Mouse (Mus musculus) ovary, adult 18-20 months (tissue): ENCODE measurements at regions not wholly inside any gene's neighbourhood (a gene's known extent, or its start where the extent isn't known, plus 50 kb on each side); places are given as distances from the start of the nearest gene placed in this dataset.

Experiments used
- DNase-seq: peaks from one replicate; pipeline ENCODE4 v3.0.0; 2022; ENCODE audit warnings: low spot score, mixed read lengths

DNA sequence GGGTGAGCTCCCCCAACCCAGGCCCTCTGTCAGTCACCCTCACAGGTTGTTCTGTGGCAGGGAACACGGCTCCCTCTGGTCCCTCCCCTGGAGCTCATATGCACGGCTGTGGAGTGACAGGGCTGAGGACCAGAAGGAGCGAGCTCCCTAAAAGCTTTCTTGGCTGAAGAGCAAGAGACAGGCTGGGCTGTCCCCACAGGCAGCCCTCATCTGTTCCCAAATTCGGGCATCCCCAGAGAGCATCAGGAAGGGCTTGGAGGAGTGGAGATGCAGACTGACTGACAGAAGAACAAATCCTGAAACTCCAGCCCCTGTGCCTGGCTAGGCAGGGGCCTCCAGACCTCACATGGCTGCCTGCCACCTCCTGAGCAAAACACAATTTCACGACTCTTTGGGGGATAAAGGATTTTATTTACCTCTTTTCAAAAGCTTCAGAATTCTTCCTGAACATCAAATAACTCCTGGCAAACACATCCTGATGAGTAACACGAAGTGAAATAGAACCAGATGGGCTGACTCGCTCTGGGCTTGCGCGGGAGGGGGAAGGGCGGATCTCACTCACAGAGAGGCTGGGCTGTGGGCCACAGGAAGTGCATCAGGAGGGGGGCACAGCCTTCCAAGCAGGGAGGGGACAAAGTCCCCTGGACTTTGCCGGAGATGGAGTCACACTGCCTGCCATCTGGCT, 232.7 kb upstream of the Zmiz1 start:
- peak; percentile 62 for DNase-seq

DNA sequence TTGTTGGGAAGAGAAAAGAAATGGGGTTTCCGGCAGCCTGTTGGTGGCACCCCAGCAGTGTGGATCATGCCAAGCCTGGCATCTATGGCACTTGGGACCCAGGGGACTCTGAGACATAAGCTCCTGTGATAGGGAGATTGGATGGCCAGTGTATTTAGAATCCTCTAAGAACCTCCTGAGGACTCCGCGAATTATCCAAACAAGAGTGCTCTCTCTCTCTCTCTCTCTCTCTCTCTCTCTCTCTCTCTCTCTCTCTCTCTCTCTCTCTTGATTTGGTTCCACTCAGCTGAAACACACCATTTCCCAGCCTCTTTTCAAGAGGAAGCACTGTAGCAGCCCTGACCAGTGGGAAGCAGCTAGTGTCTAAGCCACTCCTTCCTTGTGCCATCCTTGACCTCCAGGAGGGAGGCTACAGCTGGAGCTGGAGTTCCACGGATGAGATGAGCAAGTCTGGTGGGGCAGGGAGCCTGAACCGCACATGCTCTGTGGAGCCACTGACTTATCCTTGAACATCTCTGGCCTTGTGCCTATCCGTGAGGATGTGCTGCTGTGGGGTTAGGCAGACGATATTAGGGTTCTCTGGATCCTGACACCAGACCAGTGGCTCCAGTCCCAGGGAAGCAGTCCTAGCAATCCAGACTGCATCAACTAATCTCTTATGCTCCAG, 232.0 kb upstream of the Zmiz1 start:
- peak; percentile 65 for DNase-seq

DNA sequence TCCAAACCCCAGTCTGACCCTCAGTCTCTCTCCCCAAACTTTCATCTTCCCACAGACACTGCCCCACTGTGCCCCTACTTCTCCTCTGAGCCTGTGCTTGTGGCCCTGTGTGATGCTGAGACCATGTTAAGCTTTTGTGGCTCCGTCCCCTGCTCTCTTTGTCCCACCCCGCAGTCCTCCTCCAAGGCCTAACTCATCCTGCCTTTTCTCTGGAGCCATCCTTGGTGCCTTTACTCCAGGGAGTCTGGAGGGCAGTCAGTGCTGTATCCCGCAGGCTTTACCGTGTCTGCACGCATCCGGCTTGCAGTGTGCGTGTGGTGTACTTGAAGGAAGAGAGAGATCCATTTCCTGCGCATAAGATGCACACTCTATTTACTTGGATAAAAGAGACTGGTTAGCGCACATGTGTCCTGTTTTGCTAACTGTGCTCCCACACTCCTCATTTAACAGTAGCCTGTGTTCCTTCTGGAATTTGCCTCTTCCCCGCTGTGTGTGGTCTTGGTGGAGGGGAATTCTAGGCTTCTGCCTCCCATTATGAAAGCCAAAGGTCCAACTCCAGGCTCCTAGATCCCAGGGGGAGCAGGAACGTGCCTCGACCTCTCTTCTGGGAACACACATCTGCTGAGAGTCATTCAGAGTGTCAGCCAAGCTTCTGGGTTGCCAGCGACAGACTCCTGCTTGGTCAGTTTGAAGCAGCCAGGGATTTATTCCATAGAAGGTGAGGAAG, 230.5 kb upstream of the Zmiz1 start:
- DNase-seq, result no peak

DNA sequence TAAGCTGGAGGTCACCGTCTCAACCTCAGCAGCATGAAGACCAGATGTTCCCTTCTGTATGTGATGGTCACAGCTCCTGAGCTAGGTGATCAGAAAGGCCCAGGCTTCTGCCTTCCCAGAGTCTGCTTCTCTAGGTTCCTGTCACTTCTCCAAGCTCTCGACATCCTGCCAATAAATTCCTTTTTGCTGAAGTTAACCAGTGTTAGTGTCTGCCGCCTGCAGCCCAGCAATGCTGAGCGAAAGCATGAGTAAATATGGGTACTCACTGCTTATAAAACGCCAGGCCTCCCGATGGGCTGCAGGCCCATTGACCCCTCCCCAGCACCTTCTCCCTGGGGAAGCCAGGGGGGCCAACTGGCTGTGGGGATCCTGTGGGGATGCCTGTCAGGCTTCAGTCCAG, 229.4 kb upstream of the Zmiz1 start:
- no peak for DNase-seq

DNA sequence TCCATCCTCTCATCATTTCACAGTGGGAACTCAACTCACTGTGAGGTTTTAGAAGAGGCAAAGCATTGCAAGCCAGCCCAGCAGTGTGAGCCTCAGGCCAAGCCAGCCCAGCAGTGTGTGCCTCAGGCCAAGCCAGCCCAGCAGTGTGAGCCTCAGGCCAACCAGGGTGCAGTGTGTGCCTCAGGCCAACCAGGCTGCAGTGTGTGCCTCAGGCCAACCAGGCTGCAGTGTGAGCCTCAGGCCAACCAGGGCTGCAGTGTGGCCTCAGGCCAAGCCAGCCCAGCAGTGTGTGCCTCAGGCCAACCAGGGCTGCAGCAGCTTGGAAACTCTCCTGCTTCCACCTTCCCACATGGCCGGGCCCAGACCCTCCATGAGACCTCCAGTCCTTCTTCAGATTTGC, 227.1 kb upstream of the Zmiz1 start:
- DNase-seq, result peak; percentile 30

DNA sequence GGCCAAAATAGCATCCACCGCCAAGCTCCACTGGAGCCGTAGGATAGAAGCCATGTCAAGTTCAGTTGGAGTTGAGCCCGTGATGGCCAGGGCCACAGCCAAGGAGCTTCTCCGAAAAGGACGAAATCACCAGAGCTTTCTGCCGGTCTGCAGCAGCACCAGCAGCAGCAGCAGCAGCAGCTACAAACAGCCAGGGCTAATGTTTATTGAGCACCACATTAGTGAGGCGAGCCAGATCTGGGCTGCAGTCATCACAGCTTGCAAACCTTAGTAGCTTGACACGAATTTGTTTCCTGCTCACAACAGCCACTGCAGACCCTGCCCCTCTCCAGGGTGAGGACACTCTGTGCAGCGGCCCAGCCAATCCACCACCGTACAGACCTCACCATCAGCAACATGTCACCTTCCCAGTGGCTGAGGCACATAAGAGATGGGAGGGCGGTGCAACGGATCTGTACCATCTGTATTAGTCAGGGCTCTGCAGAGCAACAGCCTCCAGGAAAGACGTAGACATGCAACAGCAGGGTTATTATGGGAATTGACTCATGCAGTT, 222.5 kb upstream of the Zmiz1 start:
- no peak for DNase-seq

DNA sequence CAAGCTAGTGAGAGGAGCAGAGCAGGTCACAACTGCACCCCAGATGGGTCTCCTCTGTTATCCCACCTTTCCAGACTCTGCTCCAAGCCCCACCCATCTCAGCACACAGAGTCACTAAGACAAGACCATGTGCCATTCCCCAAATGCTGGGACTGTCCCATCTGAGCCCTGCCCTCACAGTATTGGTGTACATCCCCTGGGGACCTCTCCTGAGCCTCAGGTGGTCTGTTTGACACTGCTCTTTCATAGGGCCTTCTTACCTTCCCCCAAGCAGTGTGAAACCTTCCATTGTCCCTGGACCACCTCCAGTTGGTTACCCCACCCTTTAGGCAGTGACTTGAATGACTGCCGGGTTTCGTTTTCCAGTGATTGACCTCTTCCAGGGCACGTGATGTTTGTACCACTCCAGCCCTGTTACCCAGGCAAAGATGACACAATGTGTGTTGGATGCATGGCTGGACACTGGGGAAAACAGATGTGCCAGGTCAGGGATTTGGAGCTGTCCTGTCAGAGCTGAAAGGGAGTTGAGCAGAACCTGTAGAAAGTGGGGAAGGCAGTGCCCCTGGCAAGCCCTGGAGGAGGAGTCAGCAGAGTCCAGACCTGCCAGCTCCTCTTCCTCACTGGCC, 219.5 kb upstream of the Zmiz1 start:
- no peak for DNase-seq

DNA sequence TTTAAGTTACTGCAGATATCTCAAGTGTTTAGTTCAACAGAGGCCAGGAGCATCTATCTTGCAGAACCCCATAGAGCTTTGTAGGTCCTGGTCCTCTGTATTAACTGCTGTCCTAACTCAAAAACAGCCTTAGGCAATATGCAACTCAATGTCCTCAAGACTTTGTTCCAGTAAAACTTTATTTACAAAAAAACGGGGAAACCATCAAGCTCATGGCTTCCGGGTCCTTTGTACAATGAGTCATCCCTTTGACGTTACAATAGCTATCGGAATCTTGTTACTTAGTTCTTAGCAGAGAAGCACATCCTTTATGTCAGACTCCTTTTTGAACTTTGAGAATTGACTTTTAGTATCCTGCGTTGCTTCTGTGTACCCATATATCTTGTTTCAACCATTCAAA, 216.2 kb upstream of the Zmiz1 start:
- DNase-seq, result no peak

DNA sequence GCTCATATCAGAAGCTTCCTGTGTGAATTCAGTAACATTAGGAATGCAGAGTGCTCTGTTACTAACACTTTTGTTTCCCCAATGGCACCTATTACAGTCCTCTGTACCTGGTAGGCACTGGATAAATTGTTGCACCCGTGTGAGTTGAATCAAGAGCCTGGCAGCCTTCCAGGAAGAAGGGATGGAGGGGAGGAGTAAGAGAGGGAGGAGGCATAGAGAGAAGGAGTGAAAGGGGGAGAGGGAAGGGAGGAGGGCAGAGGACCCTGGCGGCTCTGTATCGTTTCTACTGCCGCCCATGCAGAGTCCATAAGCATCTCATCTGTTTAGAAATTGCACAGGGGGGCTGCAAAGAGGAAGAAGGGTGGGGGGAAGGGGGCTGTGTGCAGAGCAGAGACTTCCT, 215.7 kb upstream of the Zmiz1 start:
- no peak for DNase-seq

DNA sequence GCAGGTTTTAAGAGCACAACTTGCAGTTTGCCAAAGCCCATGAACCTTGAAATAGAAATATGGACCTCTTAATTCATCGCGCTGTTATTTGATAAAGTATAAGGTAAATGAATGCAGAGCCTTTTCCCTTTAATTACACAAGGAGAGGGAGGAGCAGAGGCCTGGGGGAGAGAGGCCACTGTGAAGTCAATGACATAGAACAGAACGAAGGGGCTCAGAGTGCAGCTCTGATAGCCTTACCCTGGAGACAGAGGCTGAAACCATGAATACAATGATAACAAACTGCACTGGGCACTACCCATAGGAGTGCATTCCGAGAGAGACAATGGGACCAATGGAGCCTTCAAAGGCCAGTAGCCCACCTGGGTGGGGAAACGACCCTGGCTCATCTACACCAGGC, 215.3 kb upstream of the Zmiz1 start:
- no peak for DNase-seq

DNA sequence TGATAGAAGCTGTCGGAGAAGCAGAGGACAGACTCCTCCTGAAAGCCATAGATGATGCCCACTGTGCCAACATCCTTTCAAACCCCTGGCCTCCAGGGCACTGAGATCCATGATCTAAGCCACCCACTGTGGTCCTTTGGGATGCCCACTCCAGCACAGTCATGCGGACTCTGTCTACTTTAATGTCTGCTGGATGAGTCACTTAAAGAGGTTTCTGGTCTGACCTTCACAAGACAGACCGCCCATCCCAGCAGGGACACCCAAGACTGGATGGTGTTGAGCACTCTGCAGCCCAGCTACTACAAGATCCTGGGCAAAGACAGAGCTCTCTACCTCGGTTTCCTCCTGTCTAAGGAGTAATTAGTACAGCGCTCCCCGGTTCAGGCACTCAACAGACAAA, 214.1 kb upstream of the Zmiz1 start:
- no peak for DNase-seq

DNA sequence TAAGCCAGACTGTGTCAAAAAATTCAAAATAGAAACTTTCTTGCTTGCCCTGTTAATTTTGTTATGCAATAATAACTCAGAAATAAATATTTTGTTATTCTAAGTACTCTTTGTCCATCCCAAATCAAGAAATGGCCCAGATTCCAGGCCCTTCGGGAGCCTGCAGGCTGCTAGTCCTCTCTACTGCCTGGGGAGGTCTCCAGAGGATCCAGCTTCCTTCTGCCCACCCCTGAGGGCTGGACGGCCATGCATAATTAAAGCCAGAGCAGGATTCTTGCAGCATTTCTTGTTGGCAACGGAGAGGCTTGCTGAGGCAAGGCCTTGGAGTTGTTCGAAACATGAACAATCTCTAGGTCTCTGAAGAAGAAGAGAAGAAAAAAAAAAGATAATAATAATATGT, 213.3 kb upstream of the Zmiz1 start:
- DNase-seq, result no peak

DNA sequence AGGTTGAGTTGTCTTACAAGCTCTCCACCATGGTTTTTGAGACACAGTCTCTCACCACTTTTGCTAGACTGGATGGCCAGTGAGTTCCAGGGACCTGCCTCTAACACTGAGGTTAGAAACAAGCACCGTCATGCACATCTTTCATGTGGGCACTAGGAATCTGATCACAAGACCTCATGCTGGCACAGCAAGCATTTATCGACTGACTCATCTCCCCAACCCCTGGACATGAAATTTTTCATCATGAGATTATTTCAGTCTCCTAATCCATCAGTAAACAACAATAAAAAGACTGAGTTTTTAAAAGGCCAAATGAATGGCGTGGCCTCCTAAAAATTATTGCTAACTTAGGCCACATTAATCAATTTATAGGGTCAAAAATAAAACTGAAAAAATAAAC, 210.0 kb upstream of the Zmiz1 start:
- DNase-seq, result no peak

DNA sequence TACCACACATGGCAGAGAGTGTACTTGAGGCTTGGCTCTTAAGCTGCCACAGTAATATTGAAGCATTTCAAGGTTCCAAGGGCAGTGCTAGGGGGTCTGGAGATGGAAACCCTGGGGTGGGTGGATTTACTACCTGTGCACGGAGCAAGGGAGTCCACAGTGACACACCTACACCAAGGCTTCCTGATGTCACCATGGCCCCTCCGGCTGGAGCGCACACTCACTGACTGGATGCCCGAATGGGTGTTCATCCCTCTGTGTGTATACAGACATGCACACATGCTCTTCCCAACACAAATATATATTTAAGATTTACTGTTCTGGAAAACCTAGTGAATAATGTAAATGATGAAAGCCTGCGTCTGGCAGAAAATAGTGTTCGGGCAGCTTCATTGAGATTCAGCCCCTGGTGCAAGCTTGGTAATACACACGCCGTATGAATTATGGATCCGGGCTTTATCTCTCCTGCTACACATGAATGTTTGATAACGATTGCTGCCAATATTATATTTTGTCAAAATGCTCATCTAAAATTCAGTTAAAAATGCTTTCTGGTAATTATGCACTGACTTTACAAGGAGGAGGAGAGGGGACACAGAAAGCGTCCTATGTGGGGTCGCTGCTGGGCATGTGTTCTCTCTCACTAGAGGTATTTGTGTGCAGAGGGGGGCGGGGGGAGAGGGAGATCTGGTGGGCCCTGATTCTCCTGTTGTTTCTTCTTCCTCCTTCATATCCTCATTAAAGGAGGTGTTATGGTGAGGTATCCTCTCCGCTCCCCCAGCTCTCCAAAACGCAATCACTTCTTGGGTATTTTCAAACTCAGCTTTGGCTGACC, 205.8 kb upstream of the Zmiz1 start:
- DNase-seq, result no peak

DNA sequence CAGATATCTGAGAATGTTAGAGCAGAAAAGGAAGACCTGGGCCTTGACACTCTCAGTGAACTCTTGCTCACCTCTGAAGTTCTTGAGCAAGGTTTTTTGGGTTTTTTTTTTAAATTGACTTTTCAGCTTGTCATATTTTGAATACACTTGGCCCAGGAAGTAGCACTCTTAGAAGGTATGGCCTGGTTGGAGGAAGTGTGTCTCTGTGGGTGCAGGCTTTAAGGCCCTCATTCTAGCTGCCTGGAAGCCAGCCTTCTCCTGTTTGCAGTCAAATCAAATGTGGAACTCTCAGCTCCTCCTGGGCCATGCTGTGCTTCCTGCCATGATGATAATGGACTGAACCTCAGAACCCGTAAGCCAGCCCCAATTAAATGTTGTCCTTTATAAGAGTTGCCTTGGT, 195.9 kb upstream of the Zmiz1 start:
- DNase-seq, result no peak

DNA sequence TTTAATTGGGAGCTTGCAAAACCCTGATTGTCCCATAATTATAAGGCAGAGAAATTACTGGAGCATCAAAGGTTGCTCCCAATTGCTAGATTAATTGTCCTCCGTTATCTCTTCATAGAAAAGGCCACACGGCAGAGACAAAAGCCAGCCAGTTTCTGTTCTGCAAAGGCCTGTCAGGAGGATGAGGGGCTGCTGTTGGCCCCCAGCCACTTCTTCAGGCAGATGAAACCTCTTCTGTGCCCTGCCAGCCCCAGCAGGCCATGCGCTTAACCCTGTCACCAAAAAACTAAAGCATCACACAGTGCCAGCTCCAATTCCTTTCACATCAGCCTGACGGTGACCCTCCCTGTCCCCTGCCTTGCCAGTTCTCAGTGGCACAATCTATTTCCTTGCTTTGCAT, 192.1 kb upstream of the Zmiz1 start:
- no peak for DNase-seq

DNA sequence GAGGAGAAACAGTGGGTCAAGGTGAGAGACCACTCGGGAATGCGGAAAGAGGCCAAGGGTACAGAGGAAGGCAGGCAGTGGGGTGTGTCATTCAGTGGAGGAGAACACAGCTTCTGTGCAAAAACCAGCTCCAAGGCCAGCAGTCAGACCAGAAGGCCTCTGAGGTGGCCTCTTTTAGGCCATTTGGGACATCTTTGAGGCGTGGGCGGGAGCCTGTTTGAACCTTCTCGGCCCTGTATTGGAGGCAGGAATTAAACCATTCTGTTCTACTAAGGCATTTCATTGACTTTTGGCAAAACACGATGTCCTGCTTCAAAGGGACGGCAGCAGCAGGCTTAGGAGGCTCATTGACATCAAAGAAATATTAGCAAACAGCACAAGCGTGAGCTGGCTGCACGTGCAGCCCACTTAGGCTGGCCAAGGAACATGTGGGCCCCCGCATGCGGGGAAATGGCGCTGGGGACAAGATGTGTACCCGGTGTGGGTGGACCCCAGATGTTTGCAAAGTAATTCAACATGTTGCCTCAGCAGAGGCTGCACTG, 190.8 kb upstream of the Zmiz1 start:
- DNase-seq, result no peak

DNA sequence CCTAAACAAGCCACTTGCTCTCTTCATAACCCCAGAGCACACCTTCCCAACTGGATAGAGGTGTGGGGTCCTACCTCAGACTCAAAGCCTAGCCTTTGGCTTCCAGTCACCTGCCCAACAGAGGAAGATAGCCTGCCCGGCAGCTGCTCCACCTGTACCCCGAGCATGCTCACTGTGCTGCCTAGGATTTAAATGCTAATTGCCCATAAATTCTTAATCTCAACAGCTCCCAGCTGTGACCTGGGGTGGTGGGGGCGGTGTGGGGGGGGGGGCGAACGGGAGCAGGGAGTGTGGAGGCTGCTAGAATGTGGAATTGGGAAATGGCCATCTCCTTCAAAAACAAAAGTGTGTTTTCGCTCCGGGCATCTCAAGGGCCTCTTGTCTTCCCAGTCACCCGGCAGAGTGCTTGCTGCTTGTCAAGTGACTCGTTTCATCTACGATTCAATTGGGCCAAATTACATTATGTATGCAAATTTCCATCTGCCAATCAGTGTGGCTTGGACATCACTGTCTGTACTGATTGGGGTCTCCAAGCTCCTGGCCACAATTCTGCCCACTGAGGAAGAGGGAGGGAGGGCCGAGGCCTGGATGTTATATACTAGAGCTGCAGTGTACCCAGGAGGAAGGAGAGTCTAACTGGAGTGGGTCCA, 188.6 kb upstream of the Zmiz1 start:
- DNase-seq, result no peak

DNA sequence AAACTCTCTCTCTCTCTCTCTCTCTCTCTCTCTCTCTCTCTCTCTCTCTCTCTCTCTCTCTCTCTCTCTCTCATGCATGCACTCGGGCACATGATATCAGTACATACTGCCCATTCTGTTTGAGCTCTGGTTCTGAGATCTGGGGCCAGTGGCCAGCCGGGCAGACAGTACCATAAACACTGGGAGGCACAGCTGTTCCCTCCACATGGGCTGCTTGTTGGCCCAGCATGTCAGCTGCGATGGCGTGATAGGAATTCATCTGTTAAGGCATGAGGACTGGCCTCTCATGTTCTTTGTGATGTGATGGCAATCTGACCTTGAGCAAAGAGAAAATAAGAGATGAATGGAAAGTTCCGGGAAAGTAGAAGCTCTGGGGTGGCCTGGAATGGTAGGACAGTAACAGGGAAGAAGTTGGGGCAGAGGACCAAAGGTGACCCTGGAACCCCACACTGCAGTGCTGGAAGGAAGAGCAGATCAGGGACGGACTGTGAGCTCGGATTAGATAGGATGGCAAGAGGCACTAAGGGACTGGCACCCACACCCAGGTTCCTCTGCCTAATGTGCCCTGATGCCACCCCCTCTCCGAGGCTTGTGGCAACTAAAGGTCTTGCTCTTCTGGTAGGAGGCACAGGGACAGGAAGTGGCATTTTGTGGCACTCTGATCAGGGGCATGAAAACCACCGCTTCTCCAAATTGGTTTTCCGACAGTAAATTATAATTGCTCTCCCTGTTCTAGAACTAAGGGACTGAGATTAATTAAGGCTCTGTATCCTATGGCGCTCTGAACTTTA, 186.4 kb upstream of the Zmiz1 start:
- no peak for DNase-seq

DNA sequence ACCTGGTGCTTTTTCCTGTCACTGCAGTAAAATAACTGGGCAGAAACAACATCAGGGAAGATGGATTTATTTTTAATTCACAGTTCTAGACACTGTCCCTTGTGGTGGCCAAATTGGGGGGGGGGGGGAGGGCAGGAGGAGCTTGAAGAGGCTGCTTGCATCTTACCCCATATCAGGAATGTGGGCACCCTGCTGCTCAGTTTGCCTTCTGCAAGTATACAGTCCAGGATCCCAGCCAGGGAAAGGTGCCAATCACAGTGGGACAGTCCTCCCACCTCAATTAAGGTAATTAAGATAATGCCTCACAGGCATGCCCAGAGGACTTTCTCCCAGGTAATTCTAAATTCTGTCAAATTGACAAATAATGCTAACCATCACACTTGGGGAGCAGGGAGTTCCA, 179.2 kb upstream of the Zmiz1 start:
- DNase-seq, result no peak
